Mouse (Mus musculus) skeletal muscle tissue, adult 2 months (tissue): ENCODE measurements around the gene Saxo1.

Experiments used
- DNase-seq: peaks from one replicate; pipeline ENCODE4 v3.0.0-alpha.2; 2012; ENCODE audit warnings: low read depth, low spot score

Gene Saxo1

DNA sequence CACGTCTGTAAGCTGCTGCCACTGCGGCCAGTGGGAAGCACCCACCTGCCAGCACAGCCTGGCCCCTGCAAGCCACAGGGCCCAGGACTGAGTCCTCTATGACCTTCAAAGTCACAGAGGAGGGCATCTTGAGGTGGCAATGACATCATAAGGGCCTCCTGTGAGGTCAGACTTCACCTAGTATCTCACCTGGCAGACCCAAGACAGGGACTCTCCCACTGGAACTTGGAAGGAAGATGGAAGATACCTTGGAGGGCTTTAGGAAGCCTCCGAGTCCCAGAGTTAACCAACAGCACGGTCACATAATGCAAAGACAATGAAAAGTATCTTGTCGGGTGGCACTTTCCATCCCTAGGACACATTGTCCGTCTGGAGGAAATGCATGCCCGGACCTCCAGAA lies at the start of gene Saxo1:
Gene Saxo1, minus strand, starts transcription at position 101 of the 400 bp plus-strand sequence.
- no peak for DNase-seq

DNA sequence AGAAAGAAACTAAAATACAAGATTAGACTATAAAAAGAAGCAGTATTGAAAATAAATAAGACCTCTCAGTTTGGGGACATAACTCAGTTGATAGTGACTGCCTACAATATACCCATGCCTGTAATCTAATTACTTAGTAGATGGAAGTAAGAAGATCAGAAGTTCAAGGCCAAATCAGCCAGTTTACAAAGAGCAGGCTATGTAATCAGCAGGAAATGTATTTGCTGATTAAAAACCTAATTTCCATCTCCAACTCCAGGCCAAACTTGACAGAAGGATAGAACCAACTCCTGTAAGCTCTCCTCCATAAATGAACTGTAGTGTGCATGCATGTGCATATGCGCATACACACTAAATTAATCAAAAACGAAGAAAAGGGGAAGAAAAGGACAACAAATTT lies 33.2 kb upstream of the Saxo1 start:
- DNase-seq = no peak

- no peak for DNase-seq
These were observed 30.1 kb upstream of the Saxo1 start for GRCm38 (mm10) chr4:86588236-86588635.

- DNase-seq = no peak
These were observed 22.5 kb upstream of the Saxo1 start for GRCm38 (mm10) chr4:86580591-86580990.

- no peak for DNase-seq
These were observed 21.9 kb upstream of the Saxo1 start for GRCm38 (mm10) chr4:86580056-86580455.

GRCm38 (mm10) chr4:86576630-86577225 lies 18.6 kb upstream of the Saxo1 start:
- DNase-seq = no peak

GRCm38 (mm10) chr4:86576120-86576541 lies 18.0 kb upstream of the Saxo1 start:
- DNase-seq = no peak

GRCm38 (mm10) chr4:86575283-86575983 lies 17.3 kb upstream of the Saxo1 start, which contains the start of gene Rraga:
Gene Rraga (plus strand): TSS chr4:86575668.
- DNase-seq = peak; percentile 94

- no peak for DNase-seq
These were observed 16.8 kb upstream of the Saxo1 start for GRCm38 (mm10) chr4:86574939-86575282.

- no peak for DNase-seq
These were observed 2.9 kb upstream of the Saxo1 start for GRCm38 (mm10) chr4:86561061-86561460.

DNA sequence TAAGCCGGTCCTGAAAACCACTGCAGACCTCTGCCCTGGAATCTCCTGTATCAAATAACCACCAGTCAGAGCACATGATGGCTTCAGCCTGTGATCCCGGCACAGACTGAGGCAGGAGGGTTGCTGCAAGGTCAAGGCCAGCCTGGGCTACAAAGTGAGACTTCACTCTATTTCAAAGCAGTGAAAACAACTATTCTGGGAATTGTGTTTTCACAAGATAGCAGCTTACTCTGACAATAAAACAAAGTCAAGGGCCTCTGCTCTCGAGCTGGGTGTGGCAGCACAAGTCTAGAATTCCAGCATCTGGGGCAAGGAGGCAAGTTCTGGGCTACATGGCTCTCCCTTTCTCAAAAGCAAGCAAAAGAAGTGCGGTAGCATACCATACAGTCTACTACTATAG lies 878 bp upstream of the Saxo1 start:
- DNase-seq = no peak

DNA sequence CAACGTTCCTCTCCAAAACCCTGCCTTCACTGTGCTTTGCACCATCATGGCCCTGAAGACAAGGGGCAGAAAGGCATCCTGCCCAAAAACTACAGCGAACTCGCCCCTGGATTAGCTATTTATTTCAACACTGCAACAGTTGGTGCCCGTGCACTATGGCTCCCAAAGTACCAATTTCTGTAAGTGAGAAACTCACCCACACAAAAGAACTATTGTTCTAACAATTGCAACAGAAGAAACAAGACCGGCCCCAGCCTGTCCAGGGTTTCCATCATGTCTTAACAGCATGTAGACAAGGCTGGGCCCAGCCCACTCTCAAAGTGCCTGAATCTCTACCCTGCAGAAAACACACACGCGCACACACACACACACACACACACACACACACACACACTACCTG lies 757 bp downstream of the Saxo1 start:
- DNase-seq = no peak

- peak; percentile 40 for DNase-seq
These were observed 3.0 kb downstream of the Saxo1 start for GRCm38 (mm10) chr4:86555035-86555707.

DNA sequence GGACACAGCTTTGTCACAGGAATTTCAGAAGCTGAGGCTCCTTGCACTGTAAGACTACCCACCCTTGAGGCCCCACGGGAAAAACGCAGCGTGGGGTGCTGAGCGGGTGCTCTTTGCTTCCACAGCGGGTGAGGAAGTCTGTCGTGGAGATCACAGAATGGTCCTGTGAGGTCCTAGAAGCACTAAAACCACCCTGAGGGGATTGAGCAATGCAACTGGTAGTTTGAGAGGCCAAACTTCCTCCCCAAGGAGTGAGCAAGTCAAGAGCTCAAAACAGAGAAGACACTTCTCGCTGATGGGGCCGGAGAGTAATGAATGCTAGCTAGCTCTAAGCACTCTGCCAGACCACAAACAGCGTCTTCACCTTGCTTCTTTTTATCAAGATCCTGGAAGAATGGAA lies 9.8 kb downstream of the Saxo1 start:
- DNase-seq = peak; percentile 7

- DNase-seq = no peak
These were observed 12.5 kb downstream of the Saxo1 start for GRCm38 (mm10) chr4:86545615-86546014.

DNA sequence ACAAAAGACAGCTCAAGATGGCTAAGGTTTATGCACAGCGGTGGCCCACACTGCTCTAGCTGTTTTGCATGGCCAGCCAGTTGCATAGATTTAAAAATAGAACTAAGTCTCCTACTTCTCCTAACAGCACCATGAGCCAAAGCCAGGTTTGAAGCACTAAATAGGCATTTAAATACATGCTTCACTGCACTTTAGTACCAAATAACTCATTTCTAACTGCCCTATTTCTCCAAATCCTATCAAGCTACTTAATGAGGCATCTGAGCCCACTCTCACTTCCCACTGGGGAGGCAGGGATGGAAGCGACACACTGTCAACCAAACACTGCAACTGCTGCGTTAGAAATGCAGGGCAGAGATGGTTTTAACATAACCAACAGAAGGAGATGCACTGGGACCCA lies 14.1 kb downstream of the Saxo1 start:
- no peak for DNase-seq

- DNase-seq = no peak
These were observed 16.6 kb downstream of the Saxo1 start for GRCm38 (mm10) chr4:86541573-86541972.

GRCm38 (mm10) chr4:86538936-86539335 lies 19.2 kb downstream of the Saxo1 start:
- no peak for DNase-seq

DNA sequence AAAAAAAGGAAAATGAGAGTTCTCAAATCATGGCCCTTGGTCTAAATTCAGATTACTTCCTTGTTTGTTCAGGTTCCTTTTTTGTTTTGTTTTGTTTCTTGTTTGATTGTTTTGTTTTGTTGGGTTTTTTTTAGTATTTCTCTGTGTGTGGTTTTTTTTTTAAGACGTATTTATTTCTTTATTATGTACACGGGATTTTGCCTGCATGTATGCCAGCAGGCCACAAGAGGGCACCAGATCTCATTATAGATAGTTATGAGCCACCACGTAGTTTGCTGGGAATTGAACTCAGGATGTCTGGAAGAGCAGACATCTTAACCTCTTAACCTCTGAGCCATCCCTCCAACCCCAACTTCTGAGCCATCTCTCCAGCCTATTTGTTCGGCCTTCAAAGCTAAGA lies 20.2 kb downstream of the Saxo1 start:
- peak; percentile 10 for DNase-seq

DNA sequence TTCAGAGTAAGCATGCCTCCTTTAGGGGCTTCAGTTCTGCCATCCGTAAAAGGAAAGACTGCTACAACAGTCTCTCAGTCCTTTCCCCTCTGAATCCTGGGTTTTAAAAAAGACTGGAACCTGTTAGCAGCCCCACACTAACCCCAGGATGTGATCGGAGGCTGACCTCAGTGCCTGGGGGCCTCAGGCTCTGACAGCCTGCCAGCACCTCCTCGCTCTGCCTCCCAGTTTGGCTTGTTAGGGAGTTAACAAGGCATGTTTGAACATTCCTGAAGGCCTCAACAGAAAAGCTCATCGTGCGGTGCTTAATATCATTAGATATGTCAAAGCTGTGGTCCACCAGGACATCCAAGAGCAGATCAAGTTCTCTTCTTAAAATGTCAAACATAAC lies 24.0 kb downstream of the Saxo1 start:
- no peak for DNase-seq

- no peak for DNase-seq
These were observed 24.6 kb downstream of the Saxo1 start for GRCm38 (mm10) chr4:86533406-86534090.

DNA sequence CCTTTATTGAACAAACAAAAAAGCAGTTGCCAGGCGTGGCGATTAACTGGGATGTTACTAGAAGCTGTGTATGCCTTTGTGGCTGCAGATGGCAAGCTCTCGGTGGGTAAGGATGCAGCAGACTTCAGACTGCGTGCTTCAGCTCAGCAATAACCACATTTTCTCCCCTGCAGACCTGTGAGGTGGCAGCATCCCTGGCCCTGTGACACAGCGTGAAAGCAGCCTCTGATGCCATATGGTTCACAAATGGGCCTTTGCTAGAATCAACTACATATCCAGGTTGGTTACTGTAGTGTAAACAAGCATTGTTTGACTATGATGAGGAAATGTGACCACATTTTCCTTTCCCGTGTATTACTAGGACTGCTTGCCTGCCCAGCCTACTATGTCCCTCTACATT lies 29.0 kb downstream of the Saxo1 start:
- DNase-seq = no peak
